Comparison of ENCODE assay signal across 12 mouse cellular contexts in the genomic region with DNA sequence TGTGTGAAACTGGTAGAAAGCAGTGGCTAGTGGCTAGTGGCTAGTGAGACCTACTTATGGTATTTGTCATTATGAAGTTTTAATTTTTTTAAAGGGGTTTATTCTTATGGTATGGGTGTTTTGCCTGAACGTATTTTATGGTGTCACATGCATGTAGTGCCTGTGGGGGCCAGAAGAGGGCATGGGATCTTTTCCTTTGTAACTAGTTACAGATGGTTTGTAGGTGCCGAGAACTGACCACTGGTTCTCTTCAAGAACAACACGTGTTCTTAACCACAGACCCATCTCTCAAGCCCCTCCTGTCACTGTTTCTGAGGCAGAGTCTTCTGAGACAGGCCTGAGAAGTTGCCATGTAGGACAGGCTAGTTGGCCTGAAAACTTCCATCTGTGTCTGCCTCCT. TPM values are rescaled to one million over a fixed set of nuclear protein-coding genes. Genes with fewer than 3 reads are reported as not detected.
DNase-seq lines count a peak whose midpoint lies in the region; ATAC-seq and TF ChIP-seq lines count a peak whose summit lies in the region.
"Had no signal": no experiment of that assay in that cellular context is flagged by ENCODE, and none has a peak within 500 bp of the region (broad histone marks: within the 10 kb centered on the region; RNA-seq: fewer than 3 reads in every experiment).

No protein-coding gene starts in this region.

- H3K4me3 ChIP-seq in heart, embryonic 11.5 days (ENCODE audit: low read depth, low read length): no peak overlapping the region
- peak overlapping the region; percentile 85 to 93; a peak in 3 of 4 replicates for H3K4me3 ChIP-seq in ES-E14 (ENCODE audit: insufficient read depth in 1 of 2, low read depth in 1 of 2, low read length in 2 of 2, poor library complexity in 1 of 2, severe bottlenecking in 1 of 2)
- no peak overlapping the region for H3K4me3 ChIP-seq in forebrain, embryonic 16.5 days (replicated peaks; ENCODE audit: low read length)
- H3K4me3 ChIP-seq in midbrain, embryonic 14.5 days (replicated peaks; ENCODE audit: low read depth, low read length): peak overlapping the region; percentile 69; the same call in 1 of the 2 replicates

- in situ Hi-C loops in ES-E14 (cut with MboI; ENCODE audit: low sequenced_read_pairs in 2 of 2, unreplicated experiment in 2 of 2): no loop called here

- H3K27ac ChIP-seq in heart, embryonic 11.5 days (ENCODE audit: low read depth, low read length): no peak overlapping the region
- H3K27ac ChIP-seq in ES-E14 (ENCODE audit: insufficient read depth, low read depth, low read length, poor library complexity, severe bottlenecking): no peak overlapping the region
- H3K27ac ChIP-seq in forebrain, embryonic 16.5 days (ENCODE audit: low read length): no peak overlapping the region
- no peak overlapping the region for H3K27ac ChIP-seq in midbrain, embryonic 14.5 days (replicated peaks; ENCODE audit: low read depth, low read length)
- H3K27ac ChIP-seq: kidney, embryonic 15.5 days had no signal

- H3K36me3 ChIP-seq in heart, embryonic 11.5 days (ENCODE audit: control insufficient read depth, insufficient read depth, low read length): no peaks in the 10 kb centered on the region
- peaks cover 5% of the 10 kb centered on the region for H3K36me3 ChIP-seq in ES-E14 (ENCODE audit: control insufficient read depth, insufficient read depth, low read length, poor library complexity, severe bottlenecking)
- no peaks in the 10 kb centered on the region for H3K36me3 ChIP-seq in forebrain, embryonic 16.5 days (ENCODE audit: control insufficient read depth, insufficient read depth)
- H3K36me3 ChIP-seq in midbrain, embryonic 14.5 days (ENCODE audit: control insufficient read depth, insufficient read depth, low read length): peaks cover 18% of the 10 kb centered on the region

- H3K9me3 ChIP-seq in heart, embryonic 11.5 days (replicated peaks; ENCODE audit: control insufficient read depth, low read length): no peaks in the 10 kb centered on the region
- no peaks in the 10 kb centered on the region for H3K9me3 ChIP-seq in ES-E14 (ENCODE audit: control insufficient read depth, insufficient read depth, low read depth, low read length)
- no peaks in the 10 kb centered on the region for H3K9me3 ChIP-seq in forebrain, embryonic 16.5 days (ENCODE audit: control insufficient read depth, low read length)
- H3K9me3 ChIP-seq in midbrain, embryonic 14.5 days (ENCODE audit: control insufficient read depth, low read length): no peaks in the 10 kb centered on the region
- H3K9me3 ChIP-seq: kidney, embryonic 15.5 days had no signal

- no peaks in the 10 kb centered on the region for H3K4me1 ChIP-seq in heart, embryonic 11.5 days (ENCODE audit: control insufficient read depth, insufficient read depth, low read length)
- no peaks in the 10 kb centered on the region for H3K4me1 ChIP-seq in ES-E14 (ENCODE audit: control insufficient read depth in 2 of 2, insufficient read depth in 2 of 2, low read length in 2 of 2, poor library complexity in 1 of 2)
- H3K4me1 ChIP-seq in forebrain, embryonic 16.5 days (replicated peaks; ENCODE audit: control insufficient read depth, insufficient read depth, low read length): peaks cover 19% of the 10 kb centered on the region
- 0 out of 2 replicates have a peak, but pooled peaks cover 7% of the 10 kb centered on the region for H3K4me1 ChIP-seq in midbrain, embryonic 14.5 days (ENCODE audit: control insufficient read depth, insufficient read depth, low read length)

- WGBS in heart, embryonic 11.5 days (ENCODE audit: insufficient replicate concordance): 85% methylated on average over 3 of the region's 3 CpGs
- WGBS in forebrain, embryonic 16.5 days: 90% methylated on average over 3 of the region's 3 CpGs
- WGBS in midbrain, embryonic 14.5 days: 87% methylated on average over 3 of the region's 3 CpGs

- peak; percentile 82 for DNase-seq in heart, adult 11 months
- peak; percentile 38 for DNase-seq in ES-E14 (ENCODE audit: low read depth, low spot score)
- no peak for DNase-seq in midbrain, embryonic 14.5 days
- DNase-seq in adrenal gland, postnatal 25 days: no peak
- DNase-seq in layer of hippocampus, adult 8-10 months (ENCODE audit: low spot score in 2 of 2): no peak
- DNase-seq in gastrocnemius, postnatal 4 days (ENCODE audit: low spot score in 2 of 2): no peak
- DNase-seq: thymus, adult 18-20 months had no signal

- H3K9ac ChIP-seq in heart, embryonic 11.5 days (ENCODE audit: low read depth, low read length): no peak overlapping the region
- peak overlapping the region; percentile 77; the same call in 1 of the 2 replicates for H3K9ac ChIP-seq in ES-E14 (ENCODE audit: insufficient read depth, low read depth, low read length, poor library complexity, severe bottlenecking)
- no peak overlapping the region for H3K9ac ChIP-seq in forebrain, embryonic 16.5 days (replicated peaks; ENCODE audit: low read depth, low read length)
- no peak overlapping the region for H3K9ac ChIP-seq in midbrain, embryonic 14.5 days (replicated peaks; ENCODE audit: low read length)

- no peak for ATAC-seq in heart, embryonic 11.5 days (replicated peaks; ENCODE audit: insufficient number of reproducible peaks, low FRiP score, low TSS enrichment)
- ATAC-seq in forebrain, embryonic 16.5 days: no peak
- ATAC-seq in midbrain, embryonic 14.5 days (ENCODE audit: low FRiP score, low TSS enrichment): no peak

- no peak overlapping the region for H3K4me2 ChIP-seq in heart, embryonic 11.5 days
- peak overlapping the region; percentile 87; the same call in 1 of the 2 replicates for H3K4me2 ChIP-seq in forebrain, embryonic 16.5 days (ENCODE audit: low read length)
- H3K4me2 ChIP-seq in midbrain, embryonic 14.5 days (ENCODE audit: low read length): peak overlapping the region; percentile 82; the same call in 1 of the 2 replicates

- no peaks in the 10 kb centered on the region for H3K27me3 ChIP-seq in heart, embryonic 11.5 days (ENCODE audit: control insufficient read depth, insufficient read depth, low read length)
- H3K27me3 ChIP-seq in forebrain, embryonic 16.5 days (replicated peaks; ENCODE audit: control insufficient read depth, insufficient read depth, low read length): no peaks in the 10 kb centered on the region
- no peaks in the 10 kb centered on the region for H3K27me3 ChIP-seq in midbrain, embryonic 14.5 days (ENCODE audit: control insufficient read depth, insufficient read depth, low read length)

TF ChIP-seq in ES-E14, 5 proteins besides CTCF, POLR2A, EP300 and RAD21:
- TF ChIP-seq ZC3H11A (IDR thresholded peaks at IDR 0.05; ENCODE audit: borderline replicate concordance, low read depth, low read length) (0 out of 2 replicates have a peak, but pooled peaks have one; percentile 3), MAFK (IDR thresholded peaks at IDR 0.05; ENCODE audit: insufficient read depth, low read depth, low read length) (no peak)

RNA-seq across cellular contexts. Expression of gene Wdr35, which starts 1.4 kb away (rescaled TPM):
- polyA plus RNA-seq in heart, embryonic 11.5 days (2014; fragmentation: Nextera tagmentation; extraction: Ambion mirVana): 12.5 and 14.5 TPM in 2 replicates
- 22.3 and 27.1 TPM in 2 replicates for total RNA-seq in ES-E14 (2012; rRNA removed)
- polyA plus RNA-seq in forebrain, embryonic 16.5 days (2015; fragmentation: Nextera tagmentation; extraction: Ambion mirVana): 25.5 and 28.6 TPM in 2 replicates
- 15.2 and 22.2 TPM in 2 replicates for polyA plus RNA-seq in midbrain, embryonic 14.5 days (2014; fragmentation: Nextera tagmentation; extraction: Ambion mirVana)
- total RNA-seq in adrenal gland, postnatal 25 days (2021): 9.9 and 16.1 TPM in 2 replicates
- total RNA-seq in layer of hippocampus, adult 8-10 months (2022): 10 to 100 TPM; 43.0 to 59.8 (median 44.9) TPM
- total RNA-seq in gastrocnemius, postnatal 4 days (2021): 10 to 100 TPM; 14.6 to 17.2 TPM

RNA-seq across cellular contexts. Expression of gene Matn3, which starts 27.3 kb away (rescaled TPM):
- polyA plus RNA-seq in heart, embryonic 11.5 days (2014; fragmentation: Nextera tagmentation; extraction: Ambion mirVana): 0.67 and 1.3 TPM in 2 replicates
- 2.5 and 5.3 TPM in 2 replicates for total RNA-seq in ES-E14 (2012; rRNA removed)
- 0.15 and 1.1 TPM in 2 replicates for polyA plus RNA-seq in forebrain, embryonic 16.5 days (2015; fragmentation: Nextera tagmentation; extraction: Ambion mirVana)
- polyA plus RNA-seq in midbrain, embryonic 14.5 days (2014; fragmentation: Nextera tagmentation; extraction: Ambion mirVana): 0.11 and 0.13 TPM in 2 replicates
- not detected in 2 replicates for total RNA-seq in adrenal gland, postnatal 25 days (2021)
- total RNA-seq in layer of hippocampus, adult 8-10 months (2022): under 1 TPM in 1 of 4 experiments, not detected in 3; 0.10 TPM
- under 1 TPM; 0.21 to 0.39 TPM for total RNA-seq in gastrocnemius, postnatal 4 days (2021)
- total RNA-seq: liver, adult 2 months had no signal
- polyA plus RNA-seq: erythroblast, embryonic 14.5 days; liver, adult 2 months had no signal

RNA-seq across cellular contexts. Expression of gene Laptm4a, which starts 53.6 kb away (rescaled TPM):
- 125 and 268 TPM in 2 replicates for polyA plus RNA-seq in heart, embryonic 11.5 days (2014; fragmentation: Nextera tagmentation; extraction: Ambion mirVana)
- 238 and 248 TPM in 2 replicates for total RNA-seq in ES-E14 (2012; rRNA removed)
- polyA plus RNA-seq in forebrain, embryonic 16.5 days (2015; fragmentation: Nextera tagmentation; extraction: Ambion mirVana): 280 and 300 TPM in 2 replicates
- polyA plus RNA-seq in midbrain, embryonic 14.5 days (2014; fragmentation: Nextera tagmentation; extraction: Ambion mirVana): 141 and 151 TPM in 2 replicates
- 421 and 503 TPM in 2 replicates for total RNA-seq in adrenal gland, postnatal 25 days (2021)
- 100 to 1,000 TPM; 209 to 255 (median 223) TPM for total RNA-seq in layer of hippocampus, adult 8-10 months (2022)
- total RNA-seq in gastrocnemius, postnatal 4 days (2021): 100 to 1,000 TPM; 425 to 463 TPM

RNA-seq across cellular contexts. Expression of gene Ttc32, which starts 54.7 kb away (rescaled TPM):
- 13.2 and 13.7 TPM in 2 replicates for polyA plus RNA-seq in heart, embryonic 11.5 days (2014; fragmentation: Nextera tagmentation; extraction: Ambion mirVana)
- total RNA-seq in ES-E14 (2012; rRNA removed): 4.7 and 6.7 TPM in 2 replicates
- polyA plus RNA-seq in forebrain, embryonic 16.5 days (2015; fragmentation: Nextera tagmentation; extraction: Ambion mirVana): 8.9 and 12.2 TPM in 2 replicates
- 9.1 and 9.6 TPM in 2 replicates for polyA plus RNA-seq in midbrain, embryonic 14.5 days (2014; fragmentation: Nextera tagmentation; extraction: Ambion mirVana)
- 12.9 and 15.9 TPM in 2 replicates for total RNA-seq in adrenal gland, postnatal 25 days (2021)
- total RNA-seq in layer of hippocampus, adult 8-10 months (2022): 1 to 10 TPM; 5.0 to 7.2 (median 5.4) TPM
- 10 to 100 TPM in 1 of 2 experiments, 1 to 10 TPM in 1; 9.6 to 11.7 TPM for total RNA-seq in gastrocnemius, postnatal 4 days (2021)

Comparison
In these comparisons a context has a peak if more than half of its experiments do, and no peak if none do; other contexts are left out.
1. DNase-seq: peak in heart, adult 11 months (single experiment) and ES-E14 (single experiment); none in midbrain, embryonic 14.5 days (single experiment), adrenal gland, postnatal 25 days (single experiment), layer of hippocampus, adult 8-10 months (0 of 2) and gastrocnemius, postnatal 4 days (0 of 2).
2. H3K4me3 ChIP-seq: peak in ES-E14 (2 of 2) and midbrain, embryonic 14.5 days (single experiment); none in heart, embryonic 11.5 days (single experiment) and forebrain, embryonic 16.5 days (single experiment).